8 mouse cellular contexts compared by ENCODE assay signal in genomic region chr5:35131237-35131636, GRCm38 (mm10). TPM values are rescaled to one million over a fixed set of nuclear protein-coding genes. Genes with fewer than 3 reads are reported as not detected.
A peak's percentile ranks its signal among the peaks of the same experiment; 100 is the strongest.
DNase-seq lines count a peak whose midpoint lies in the region; ATAC-seq and TF ChIP-seq lines count a peak whose summit lies in the region.

No protein-coding gene starts in this region.

- H3K27me3 ChIP-seq in kidney, postnatal 0 days (ENCODE audit: insufficient read depth, low read length): no peaks in the 10 kb centered on the region
- H3K27me3 ChIP-seq in embryonic facial prominence, embryonic 10.5 days (replicated peaks; ENCODE audit: low read depth, poor library complexity, severe bottlenecking): no peaks in the 10 kb centered on the region

- WGBS in kidney, postnatal 0 days: 36% methylated on average over 1 of the region's 1 CpGs
- 45% methylated on average over 1 of the region's 1 CpGs for WGBS in embryonic facial prominence, embryonic 10.5 days

- no peak overlapping the region for H3K4me2 ChIP-seq in kidney, postnatal 0 days (ENCODE audit: low read length)

- H3K4me3 ChIP-seq in kidney, postnatal 0 days (replicated peaks; ENCODE audit: low read depth, low read length): no peak overlapping the region
- H3K4me3 ChIP-seq in embryonic facial prominence, embryonic 10.5 days: no peak overlapping the region

- TF ChIP-seq CTCF in kidney, postnatal 0 days (IDR thresholded peaks at IDR 0.05; ENCODE audit: low read depth): peak; percentile 34; the same call in 1 of the 2 replicates

- H3K9me3 ChIP-seq in kidney, postnatal 0 days (replicated peaks; ENCODE audit: low read length): no peaks in the 10 kb centered on the region
- H3K9me3 ChIP-seq in embryonic facial prominence, embryonic 10.5 days: no peaks in the 10 kb centered on the region

- no peaks in the 10 kb centered on the region for H3K4me1 ChIP-seq in kidney, postnatal 0 days (replicated peaks; ENCODE audit: insufficient read depth, low read length)
- peaks cover 4% of the 10 kb centered on the region; the same call in 1 of the 2 replicates for H3K4me1 ChIP-seq in embryonic facial prominence, embryonic 10.5 days

- no peak overlapping the region for H3K27ac ChIP-seq in kidney, postnatal 0 days
- H3K27ac ChIP-seq in embryonic facial prominence, embryonic 10.5 days (replicated peaks): peak overlapping the region; percentile 40; the same call in 1 of the 2 replicates

- no peak overlapping the region for H3K9ac ChIP-seq in kidney, postnatal 0 days (ENCODE audit: low read depth, low read length)

- no peak for ATAC-seq in kidney, postnatal 0 days (replicated peaks; ENCODE audit: low FRiP score, low read depth)

- H3K36me3 ChIP-seq in kidney, postnatal 0 days (ENCODE audit: insufficient read depth, low read length): no peaks in the 10 kb centered on the region
- no peaks in the 10 kb centered on the region for H3K36me3 ChIP-seq in embryonic facial prominence, embryonic 10.5 days (replicated peaks)

- peak; percentile 57 for DNase-seq in cerebellum, adult 11-12 months
- no peak for DNase-seq in cerebellum, adult 11 months
- DNase-seq in kidney, postnatal 0 days (ENCODE audit: low spot score): no peak
- DNase-seq in kidney, postnatal 10 days: no peak
- peak; percentile 13 for DNase-seq in A20 (ENCODE audit: low read depth, low spot score)
- DNase-seq in embryonic facial prominence, embryonic 10.5 days (ENCODE audit: low spot score): no peak
- no peak for DNase-seq in left cerebral cortex, adult 18-20 months (ENCODE audit: low spot score in 2 of 2)
- DNase-seq in thymus, postnatal 14 days: no peak

RNA-seq across cellular contexts. Expression of gene Lrpap1, which starts 25.7 kb away (rescaled TPM):
- polyA plus RNA-seq in kidney, postnatal 0 days (2015; fragmentation: Nextera tagmentation; extraction: Ambion mirVana): 265 and 288 TPM in 2 replicates
- polyA plus RNA-seq in embryonic facial prominence, embryonic 10.5 days (2016; fragmentation: Nextera tagmentation; extraction: Ambion mirVana): 72.4 and 74.2 TPM in 2 replicates
- total RNA-seq in left cerebral cortex, adult 18-20 months (2021): 100 to 1,000 TPM; 142 to 156 TPM

Comparison
In these comparisons a context has a peak if more than half of its experiments do, and no peak if none do; other contexts are left out.
1. DNase-seq: peak in cerebellum, adult 11-12 months (single experiment) and A20 (single experiment); none in cerebellum, adult 11 months (single experiment), kidney, postnatal 0 days (single experiment), kidney, postnatal 10 days (single experiment), embryonic facial prominence, embryonic 10.5 days (single experiment), left cerebral cortex, adult 18-20 months (0 of 2) and thymus, postnatal 14 days (single experiment).